Mouse (Mus musculus): ENCODE measurements around the gene Sh3kbp1.

The Sh3kbp1 gene

DNA sequence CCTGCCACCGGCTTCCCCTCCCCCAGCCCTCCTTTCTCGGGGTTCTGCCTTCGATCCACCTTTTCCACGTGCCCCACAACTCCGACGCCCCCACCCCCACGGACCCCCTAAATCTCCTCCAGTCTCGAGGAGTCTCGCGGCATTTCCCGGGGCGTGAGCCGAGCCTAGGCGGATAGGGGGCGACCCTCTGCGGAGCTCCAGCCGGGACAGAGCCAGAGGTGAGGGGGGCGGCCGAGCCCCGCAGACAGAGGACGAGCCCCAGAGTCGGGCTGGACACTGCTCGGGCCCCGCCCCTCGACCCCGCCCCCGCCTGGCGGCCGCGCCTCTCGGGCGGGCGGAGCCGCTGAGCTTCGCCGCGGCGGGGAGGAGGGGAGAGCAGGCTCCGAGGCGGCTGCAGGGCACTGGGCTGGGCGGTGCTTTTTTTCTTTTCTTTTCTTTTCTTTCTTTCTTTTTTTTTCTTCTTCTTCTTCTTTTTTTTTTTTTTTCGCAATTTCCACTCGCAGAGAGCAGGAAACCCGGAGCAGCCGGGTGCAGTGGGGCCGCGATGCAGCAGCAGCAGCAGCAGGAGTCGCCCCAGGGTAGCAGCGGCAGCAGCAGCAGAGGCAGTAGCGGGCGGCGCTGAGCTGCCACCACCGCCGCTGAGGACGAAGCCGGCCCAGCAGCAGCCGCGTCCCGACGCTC is at the start of gene Sh3kbp1:
TSS of gene Sh3kbp1 (plus strand) at position 366 of the 681 bp plus-strand sequence.
- in situ Hi-C loops (cut with MboI; ENCODE audit: low pct_unique_long_range_greater_than_20kb in 1 of 2, low sequenced_read_pairs in 2 of 2, unreplicated experiment in 1 of 2), result no loop called here

DNA sequence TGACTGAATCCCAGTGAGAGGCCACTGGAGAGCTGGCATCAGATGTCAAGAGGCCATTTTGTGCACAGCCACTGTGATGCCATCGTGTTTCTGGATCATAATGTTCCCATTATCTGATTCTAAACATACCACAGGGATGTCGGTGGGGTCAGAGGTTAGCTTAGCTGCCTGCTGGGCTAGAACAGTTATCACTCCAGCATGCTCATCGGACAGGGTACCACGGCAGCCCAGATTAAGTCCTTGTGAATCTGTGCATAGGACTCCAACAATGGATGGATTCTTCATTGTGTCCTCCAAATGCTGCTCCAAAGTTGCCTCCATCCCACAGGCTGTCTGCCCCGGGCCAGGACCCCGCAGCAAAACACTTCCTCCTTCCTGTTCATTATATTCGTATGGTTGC is 42.3 kb upstream of the Sh3kbp1 start:
- in situ Hi-C loops (cut with MboI; ENCODE audit: low pct_unique_long_range_greater_than_20kb in 1 of 2, low sequenced_read_pairs in 2 of 2, unreplicated experiment in 1 of 2), result loop anchor here in 1 of 2 experiments (5.0 kb wide), 1 partner anchor 37 kb away; no protein-coding TSS in a partner anchor

DNA sequence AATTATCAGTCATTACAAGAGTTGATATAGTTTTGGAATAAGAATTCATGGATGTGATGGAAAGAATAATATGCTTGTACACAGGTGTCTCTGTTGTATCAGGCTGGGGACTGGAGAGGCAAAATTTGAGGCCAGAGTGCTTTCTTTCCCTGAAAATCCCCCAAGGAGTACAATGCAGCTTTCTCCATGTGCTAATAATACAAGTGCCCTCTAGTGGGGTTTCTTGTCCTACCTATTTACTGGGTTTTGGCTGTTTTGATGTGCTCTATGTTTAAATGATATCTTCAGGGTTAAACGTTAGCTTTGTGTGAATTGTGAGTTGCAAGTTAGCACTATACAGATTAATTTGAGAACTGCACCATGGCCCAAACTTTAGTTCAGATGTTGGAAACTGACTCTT is 35.4 kb upstream of the Sh3kbp1 start:
- in situ Hi-C loops (cut with MboI; ENCODE audit: low pct_unique_long_range_greater_than_20kb in 1 of 2, low sequenced_read_pairs in 2 of 2, unreplicated experiment in 1 of 2), result no loop called here

DNA sequence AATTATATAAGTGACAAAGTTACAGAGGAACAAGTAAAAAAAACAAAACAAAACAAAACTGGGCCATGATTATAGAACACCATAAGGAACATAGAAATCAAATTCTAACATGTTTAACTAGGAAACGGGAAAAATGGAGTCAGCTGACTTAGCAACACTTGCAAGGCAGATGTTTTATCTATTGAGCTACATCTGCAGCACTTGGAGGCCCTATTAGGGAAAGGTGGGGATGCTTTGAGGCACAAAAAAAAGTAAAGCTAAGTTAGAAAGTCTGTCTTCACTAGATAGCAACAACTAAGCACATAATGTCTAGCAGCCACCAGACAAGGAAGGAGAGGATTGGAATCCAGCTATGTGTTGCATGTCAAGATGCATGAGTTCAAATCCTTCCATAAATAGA is 29.6 kb upstream of the Sh3kbp1 start:
- in situ Hi-C loops (cut with MboI; ENCODE audit: low pct_unique_long_range_greater_than_20kb in 1 of 2, low sequenced_read_pairs in 2 of 2, unreplicated experiment in 1 of 2), result no loop called here

DNA sequence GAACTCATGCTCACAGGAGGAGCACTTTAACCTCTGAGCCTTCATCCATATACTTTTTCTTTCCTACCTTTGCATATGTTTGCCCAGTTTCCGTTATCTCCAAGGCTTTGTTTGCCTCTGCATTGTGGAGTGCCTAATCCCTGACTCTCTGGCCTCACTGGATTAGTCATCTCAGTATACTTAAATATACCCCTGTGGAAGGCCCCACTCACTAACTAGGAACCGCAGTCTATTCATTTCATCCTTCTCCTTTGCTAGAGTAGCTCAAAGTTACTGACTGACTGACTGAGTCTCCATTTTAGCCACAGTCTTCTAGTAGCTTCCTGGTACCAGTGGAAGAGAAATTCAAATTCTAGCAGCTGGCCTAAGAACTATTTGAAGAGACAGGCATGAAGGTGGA is 22.2 kb upstream of the Sh3kbp1 start:
- in situ Hi-C loops (cut with MboI; ENCODE audit: low pct_unique_long_range_greater_than_20kb in 1 of 2, low sequenced_read_pairs in 2 of 2, unreplicated experiment in 1 of 2), result loop anchor here in 1 of 2 experiments (5.0 kb wide), 1 partner anchor 123 kb away; no protein-coding TSS in a partner anchor

DNA sequence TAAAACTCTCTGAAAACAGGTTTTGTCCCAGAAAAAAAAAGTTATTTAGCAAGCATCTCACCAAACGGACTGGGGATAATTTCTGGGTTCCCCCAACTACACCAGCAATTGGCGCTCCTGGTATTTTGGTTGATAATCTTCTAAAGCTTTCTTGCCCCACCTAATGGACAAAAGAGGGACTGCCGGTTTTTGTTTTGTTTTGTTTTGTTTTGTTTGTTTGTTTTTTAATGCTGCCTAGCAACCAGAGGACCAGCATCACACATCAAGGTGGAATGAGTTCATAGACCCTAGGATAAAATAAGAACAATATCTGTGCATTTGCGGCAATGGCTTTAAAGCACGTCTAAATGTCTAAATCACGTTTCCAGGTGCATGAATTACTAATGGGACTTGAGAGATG is 20.1 kb upstream of the Sh3kbp1 start:
- in situ Hi-C loops (cut with MboI; ENCODE audit: low pct_unique_long_range_greater_than_20kb in 1 of 2, low sequenced_read_pairs in 2 of 2, unreplicated experiment in 1 of 2), result loop anchor here in 1 of 2 experiments (5.0 kb wide), 1 partner anchor 125 kb away; no protein-coding TSS in a partner anchor

DNA sequence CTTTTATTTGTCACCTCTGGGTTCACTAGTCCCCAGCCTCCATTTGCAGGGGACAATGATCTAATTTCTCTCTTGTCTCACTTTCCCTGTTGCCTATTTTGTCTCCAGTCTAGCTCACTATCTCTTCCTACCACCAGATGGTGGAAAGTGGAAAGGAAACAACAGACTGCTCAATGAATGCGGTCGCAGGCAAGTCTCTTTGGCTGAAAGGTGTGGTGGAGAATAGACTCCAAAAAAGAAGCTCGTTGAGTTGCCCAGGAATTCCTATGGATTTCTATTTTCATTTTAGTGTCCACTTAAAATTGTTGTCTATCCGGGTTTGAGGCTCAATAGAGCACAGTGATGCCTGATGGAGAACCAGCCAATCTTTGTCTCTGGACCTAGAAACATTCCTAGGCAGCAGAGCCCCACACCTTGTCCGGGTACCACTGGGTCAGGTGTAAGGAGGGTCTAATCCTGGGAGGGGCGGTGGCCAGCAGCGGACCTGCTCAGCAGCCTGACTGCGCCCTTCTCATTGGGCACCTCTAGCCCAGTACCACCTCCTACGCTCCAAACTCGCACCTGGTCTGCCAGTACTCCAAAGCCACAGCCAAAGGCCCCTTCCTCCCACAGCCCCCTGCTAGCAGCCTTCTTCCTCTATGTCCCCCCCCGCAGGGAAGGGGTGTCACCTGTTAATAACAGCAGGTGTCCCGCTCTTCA is 715 bp upstream of the Sh3kbp1 start:
- in situ Hi-C loops (cut with MboI; ENCODE audit: low pct_unique_long_range_greater_than_20kb in 1 of 2, low sequenced_read_pairs in 2 of 2, unreplicated experiment in 1 of 2), result no loop called here

DNA sequence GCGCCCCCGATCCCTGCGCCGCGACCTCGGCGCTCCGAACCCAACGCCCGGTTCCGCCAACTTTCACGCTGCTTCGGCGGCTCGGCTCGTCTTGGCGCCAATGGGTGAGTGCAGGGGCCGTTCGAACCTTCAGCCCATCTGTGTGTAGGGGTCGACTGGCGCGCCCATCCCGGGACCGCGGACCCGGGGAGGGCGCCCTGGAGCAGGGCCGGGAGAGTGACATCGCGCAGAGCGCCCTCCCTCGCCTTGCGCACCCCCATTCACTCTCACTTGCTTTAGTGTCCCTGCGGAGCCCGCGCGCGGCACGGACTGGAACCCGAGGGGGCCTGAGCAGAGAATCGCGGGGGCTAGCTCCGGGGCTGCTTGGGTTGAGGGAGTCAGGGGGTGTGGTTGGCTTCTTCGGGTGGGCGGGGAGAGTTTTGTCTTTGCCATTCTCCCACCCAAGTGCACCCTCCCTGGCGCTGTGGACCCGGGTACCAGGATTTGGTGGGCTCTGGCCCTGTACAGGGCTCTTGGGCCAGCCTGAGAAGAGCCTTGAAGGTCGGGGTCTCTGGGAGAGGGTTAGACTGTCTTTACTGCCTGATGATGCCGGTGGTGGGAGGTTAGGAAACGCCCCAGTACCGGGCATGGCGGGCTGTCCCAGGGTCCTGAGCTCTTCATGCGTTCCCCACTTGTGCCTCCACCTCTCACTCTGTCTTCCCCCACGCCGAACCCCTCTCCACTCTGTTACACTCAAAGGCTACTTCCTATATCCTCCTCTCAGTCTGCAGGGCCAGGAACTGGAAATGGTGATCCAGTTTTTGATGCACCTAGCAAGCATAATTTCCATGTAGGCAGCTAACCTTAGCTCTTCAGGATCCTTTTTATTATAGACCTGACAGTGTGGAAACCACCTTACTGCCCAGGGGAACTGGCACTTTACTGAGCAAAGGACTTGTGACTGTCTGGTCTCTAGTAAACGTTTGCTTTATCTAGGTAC is 805 bp downstream of the Sh3kbp1 start:
- in situ Hi-C loops (cut with MboI; ENCODE audit: low pct_unique_long_range_greater_than_20kb in 1 of 2, low sequenced_read_pairs in 2 of 2, unreplicated experiment in 1 of 2), result no loop called here

DNA sequence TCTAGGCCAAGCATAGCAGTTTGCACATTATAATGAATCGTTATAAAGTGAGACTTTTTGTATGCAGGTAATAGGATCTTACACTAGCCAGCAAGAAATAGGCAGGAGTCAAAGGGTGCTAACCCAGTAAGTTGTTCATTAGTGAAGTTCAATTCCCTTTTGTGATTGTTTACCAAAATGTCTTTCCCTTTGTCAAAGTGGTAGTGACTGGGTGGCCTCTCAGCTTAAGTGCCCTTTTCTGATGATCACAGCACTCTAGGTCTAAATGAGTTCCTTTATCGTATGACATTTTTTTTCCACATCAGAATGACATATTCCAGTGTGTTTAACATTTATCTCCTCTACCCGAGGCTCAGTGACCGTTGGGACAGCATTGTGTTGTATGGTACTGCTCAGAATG is 1.6 kb downstream of the Sh3kbp1 start:
- in situ Hi-C loops (cut with MboI; ENCODE audit: low pct_unique_long_range_greater_than_20kb in 1 of 2, low sequenced_read_pairs in 2 of 2, unreplicated experiment in 1 of 2), result no loop called here

DNA sequence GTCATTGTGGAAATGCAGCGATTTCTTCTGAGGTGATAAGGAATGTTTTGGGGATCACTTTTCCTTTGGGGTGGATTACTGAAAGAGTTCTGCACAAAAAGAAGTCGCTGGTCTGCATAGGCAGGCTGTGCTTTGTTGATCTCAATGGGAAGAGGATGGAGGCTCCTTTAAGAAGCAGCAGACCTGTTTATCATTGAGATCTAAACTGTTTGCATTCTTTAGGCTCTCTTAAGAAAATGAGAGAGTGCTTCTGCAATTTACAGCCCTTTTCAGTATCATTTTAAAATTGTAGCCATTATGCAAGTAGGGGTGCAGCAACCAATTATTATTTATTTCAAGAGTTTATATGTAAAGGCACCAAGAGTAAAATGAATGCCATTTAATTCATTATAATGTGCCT is 2.1 kb downstream of the Sh3kbp1 start:
- in situ Hi-C loops (cut with MboI; ENCODE audit: low pct_unique_long_range_greater_than_20kb in 1 of 2, low sequenced_read_pairs in 2 of 2, unreplicated experiment in 1 of 2), result no loop called here

DNA sequence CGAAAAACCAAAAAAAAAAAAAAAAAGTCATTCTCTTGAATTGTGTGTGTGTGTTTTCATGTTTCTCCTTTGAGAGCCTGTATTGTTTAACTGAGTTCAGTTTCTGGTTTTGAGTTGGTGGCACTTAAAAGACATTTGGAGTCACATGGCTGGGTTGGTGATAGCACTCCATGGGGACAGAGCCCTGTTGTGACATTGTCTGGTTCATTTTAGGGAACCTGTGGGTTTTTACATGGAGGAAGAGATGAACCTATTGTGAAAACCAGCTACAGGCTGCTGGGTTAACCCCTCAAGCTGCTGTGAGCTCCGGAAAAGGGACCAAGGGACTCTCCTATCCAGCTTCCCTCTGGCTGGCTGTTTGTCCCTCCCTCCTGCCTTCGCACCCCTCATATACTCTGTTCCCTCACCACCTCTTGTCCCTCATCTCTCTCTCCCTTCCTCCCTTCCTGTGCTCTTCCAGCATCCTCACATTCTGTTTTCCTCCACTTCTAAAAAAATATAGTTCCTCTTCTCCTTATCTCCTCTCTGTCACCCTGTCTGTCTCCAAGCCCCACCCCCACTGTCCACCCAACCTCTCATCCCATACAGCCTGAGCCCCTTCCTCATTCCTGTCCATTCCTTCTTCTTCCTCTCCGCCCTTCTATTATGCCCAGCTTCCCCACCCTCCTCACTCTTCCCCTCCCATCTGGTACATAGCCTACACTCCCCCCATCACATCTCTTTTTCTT is 11.6 kb downstream of the Sh3kbp1 start:
- in situ Hi-C loops (cut with MboI; ENCODE audit: low pct_unique_long_range_greater_than_20kb in 1 of 2, low sequenced_read_pairs in 2 of 2, unreplicated experiment in 1 of 2), result no loop called here

DNA sequence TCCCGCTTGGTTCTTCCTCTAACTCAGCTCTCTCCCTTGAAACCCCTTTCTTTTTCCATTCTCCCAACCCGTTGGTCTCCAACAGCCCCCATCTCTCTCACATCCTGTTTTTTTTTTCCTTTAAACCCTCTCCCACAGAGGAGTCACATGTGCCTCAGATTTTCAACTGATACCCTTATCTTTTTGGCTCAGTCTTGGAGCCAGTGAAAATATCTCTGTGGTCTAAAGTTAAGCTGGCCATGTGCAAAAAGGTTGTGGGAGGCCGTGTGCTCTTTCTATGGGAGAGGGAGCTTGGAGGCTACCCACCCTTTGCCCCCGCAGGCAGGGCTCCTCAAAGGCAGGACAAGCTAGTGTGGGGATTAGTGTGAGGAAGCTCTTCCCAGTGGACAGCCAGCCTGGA is 12.9 kb downstream of the Sh3kbp1 start:
- in situ Hi-C loops (cut with MboI; ENCODE audit: low pct_unique_long_range_greater_than_20kb in 1 of 2, low sequenced_read_pairs in 2 of 2, unreplicated experiment in 1 of 2), result no loop called here

DNA sequence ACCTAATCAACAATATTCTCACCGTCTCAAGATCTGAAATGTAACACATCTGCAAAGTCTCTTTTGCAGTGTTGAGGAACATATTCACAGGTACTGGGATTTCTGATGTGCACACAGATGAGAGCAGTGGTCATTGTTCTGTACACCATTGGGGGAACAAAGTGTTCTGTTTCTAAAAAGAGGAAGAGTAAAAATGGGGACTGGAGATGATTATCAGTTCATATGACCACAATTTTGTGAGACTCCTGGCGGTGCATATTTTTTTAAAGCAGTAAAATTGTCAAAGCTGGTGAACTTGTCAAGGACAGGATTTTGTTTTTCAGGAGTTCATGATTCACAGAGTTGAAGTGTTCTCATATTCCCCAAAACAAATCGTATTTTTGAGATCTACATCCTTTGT is 18.2 kb downstream of the Sh3kbp1 start:
- in situ Hi-C loops (cut with MboI; ENCODE audit: low pct_unique_long_range_greater_than_20kb in 1 of 2, low sequenced_read_pairs in 2 of 2, unreplicated experiment in 1 of 2), result no loop called here

DNA sequence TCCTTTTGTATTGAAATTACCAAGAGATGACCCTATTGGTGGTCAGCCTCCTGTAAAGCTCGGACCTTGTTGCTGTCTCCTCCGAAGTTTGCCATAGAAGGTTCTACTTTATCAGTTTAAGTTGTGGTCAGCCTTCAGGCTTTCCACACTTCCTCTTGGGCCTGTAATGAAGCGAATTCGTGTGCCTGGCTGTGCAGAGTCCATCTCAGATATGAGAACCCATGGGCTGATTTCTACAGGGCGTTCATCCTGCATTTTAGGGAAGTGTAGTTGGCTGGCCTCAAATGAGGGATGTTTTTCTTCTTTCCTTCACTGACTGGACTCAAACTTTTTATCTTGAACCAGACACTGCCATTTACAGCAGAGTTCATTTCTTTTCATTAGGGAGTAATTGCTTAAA is 20.5 kb downstream of the Sh3kbp1 start:
- in situ Hi-C loops (cut with MboI; ENCODE audit: low pct_unique_long_range_greater_than_20kb in 1 of 2, low sequenced_read_pairs in 2 of 2, unreplicated experiment in 1 of 2), result no loop called here

DNA sequence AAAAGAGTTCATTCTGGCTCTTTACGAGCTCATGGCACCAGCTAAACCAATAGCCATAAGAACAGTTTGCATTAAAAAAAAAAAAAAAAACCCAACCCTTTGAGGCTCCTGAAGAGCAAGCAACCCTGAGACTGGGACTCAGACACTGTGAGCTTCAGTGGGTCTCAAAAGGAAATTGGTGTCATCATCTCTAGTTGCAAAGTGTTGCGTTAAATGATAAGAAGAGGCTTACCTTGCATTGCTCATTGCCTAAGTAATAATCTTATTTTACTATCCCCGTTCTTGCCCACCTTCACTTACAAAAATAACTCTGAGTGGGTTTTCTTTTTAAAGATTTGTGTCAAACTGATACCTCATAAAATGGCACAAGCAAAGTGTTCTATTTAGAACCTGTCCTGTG is 21.5 kb downstream of the Sh3kbp1 start:
- in situ Hi-C loops (cut with MboI; ENCODE audit: low pct_unique_long_range_greater_than_20kb in 1 of 2, low sequenced_read_pairs in 2 of 2, unreplicated experiment in 1 of 2), result no loop called here

DNA sequence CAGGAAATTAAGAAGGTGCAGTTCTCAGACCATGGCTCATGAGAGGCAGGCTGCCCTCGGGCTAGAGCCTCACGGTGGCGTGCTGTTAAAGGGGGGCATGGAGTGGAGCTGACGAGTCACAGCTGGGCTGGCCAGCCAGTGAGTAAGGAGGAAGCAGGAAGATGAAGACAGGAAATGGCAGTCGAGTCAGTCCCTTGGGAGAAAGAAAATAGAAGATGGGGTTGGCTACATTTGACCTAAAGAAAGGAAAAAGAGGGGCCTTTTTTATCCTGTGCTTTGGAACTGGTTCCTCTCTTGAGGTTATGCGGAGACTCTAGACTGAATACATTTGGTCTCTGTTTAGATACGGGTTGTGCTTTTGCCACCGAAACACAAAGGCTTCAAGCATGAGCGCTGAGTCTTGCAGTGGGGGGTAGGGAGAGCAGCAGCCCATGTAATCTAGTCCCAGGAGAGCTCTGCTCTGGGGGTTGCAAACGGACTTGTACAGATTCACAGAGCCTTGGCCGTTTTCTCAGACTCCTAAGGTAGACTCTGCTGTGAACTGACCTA is 23.1 kb downstream of the Sh3kbp1 start:
- in situ Hi-C loops (cut with MboI; ENCODE audit: low pct_unique_long_range_greater_than_20kb in 1 of 2, low sequenced_read_pairs in 2 of 2, unreplicated experiment in 1 of 2), result no loop called here

DNA sequence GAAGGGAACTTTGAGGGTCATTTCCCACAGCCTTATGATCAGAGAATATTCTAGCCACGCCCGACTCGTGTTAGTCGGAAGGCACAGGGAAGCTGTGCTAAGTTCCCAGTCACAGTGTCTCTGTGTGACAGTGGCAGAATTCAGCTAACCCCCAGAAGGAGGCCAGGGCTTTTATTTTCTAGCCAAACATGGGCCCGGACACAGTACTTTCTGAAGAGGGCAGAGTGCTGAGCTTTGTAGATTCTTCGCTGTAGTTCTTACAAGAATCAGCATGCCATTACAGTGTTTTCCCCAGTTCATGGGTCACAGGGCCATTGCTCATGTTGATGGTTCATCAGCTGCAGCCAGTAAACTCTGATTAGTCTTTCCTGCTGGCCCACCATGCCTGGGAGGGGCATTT is 23.7 kb downstream of the Sh3kbp1 start:
- in situ Hi-C loops (cut with MboI; ENCODE audit: low pct_unique_long_range_greater_than_20kb in 1 of 2, low sequenced_read_pairs in 2 of 2, unreplicated experiment in 1 of 2), result no loop called here

DNA sequence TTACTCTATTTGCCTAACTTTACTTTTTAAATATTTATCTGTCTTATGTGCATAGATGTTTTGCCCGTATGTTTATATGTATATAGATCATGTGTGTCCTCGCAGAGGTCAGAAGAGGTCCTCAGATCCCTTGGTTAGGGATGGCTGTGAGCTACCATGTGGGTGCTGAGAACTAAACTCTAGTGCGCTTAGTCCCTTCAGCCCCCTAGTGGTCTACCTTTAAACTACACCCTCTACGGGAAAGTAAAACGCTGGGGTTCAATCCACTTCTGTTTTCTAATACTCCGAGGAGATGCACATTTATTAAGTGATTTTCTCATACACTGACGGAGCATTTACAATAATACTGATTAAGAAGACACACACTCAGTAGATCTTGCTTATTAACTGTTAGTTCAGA is 44.3 kb downstream of the Sh3kbp1 start:
- in situ Hi-C loops (cut with MboI; ENCODE audit: low pct_unique_long_range_greater_than_20kb in 1 of 2, low sequenced_read_pairs in 2 of 2, unreplicated experiment in 1 of 2), result no loop called here

All from mouse embryonic stem cell (cell line).